Mouse (Mus musculus): ENCODE results near the gene Tecpr2. TPM values are rescaled to one million over a fixed set of nuclear protein-coding genes. Genes with fewer than 3 reads are reported as not detected.

Gene Tecpr2
- total RNA-seq (2014; rRNA removed) (22.9 and 23.6 TPM in 2 replicates), polyA plus RNA-seq (2015; fragmentation: Nextera tagmentation; extraction: Ambion mirVana) (4.8 and 4.9 TPM in 2 replicates)

DNA sequence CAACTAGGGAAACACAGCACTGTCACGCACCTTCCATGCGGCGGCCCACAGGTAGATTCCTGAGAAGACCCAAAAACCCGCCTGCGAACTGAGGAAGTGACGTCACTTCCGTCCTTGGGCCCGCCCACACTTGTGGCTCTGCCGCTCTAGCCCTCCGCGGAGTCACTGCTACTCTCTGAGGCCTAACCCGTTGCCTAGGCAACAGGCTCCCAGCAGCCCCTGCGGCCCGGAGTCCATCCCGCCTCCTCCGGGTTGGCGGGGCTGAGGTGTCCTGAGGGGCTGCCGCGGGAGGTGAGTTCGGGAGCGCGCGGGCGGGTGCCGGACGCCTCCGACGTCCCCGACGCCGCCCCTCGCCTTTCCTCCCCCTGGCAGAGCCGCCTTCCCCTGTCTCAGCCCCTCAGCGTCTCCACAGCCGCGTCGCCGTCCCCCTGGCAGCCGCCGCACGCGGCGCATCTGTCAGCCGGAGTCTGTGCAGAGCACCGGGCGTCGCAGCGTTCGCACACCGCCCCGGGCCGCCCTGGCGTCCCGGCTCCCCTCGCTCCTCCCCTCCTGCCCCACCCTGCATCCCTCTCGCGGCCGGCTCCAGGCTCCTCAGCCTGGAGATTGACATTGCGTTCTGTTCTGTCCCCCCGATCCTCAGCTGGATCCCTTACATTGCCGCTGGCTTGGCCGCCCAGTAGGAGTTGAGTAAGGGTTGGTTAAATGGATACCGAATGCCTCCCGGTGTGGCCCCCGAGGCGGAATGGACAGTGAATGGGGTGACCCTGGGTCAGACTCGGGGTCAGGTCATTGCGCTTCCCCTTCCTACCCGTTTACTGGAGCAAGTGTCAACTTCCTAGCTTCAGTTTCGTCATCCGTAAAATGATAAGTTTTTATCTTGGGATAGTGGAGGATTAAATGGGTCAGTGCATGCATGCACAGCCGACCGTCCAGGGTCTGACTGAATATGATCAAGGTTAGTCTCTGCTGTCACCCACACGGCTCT, at the start of gene Tecpr2, which contains the start of gene Cinp:
Tecpr2 (plus strand) TSS at position 229 of the 985 bp plus-strand sequence.
Cinp (minus strand) TSS at position 110 of the 985 bp plus-strand sequence.
- TF ChIP-seq CTCF (IDR thresholded peaks at IDR 0.05) = no peak

DNA sequence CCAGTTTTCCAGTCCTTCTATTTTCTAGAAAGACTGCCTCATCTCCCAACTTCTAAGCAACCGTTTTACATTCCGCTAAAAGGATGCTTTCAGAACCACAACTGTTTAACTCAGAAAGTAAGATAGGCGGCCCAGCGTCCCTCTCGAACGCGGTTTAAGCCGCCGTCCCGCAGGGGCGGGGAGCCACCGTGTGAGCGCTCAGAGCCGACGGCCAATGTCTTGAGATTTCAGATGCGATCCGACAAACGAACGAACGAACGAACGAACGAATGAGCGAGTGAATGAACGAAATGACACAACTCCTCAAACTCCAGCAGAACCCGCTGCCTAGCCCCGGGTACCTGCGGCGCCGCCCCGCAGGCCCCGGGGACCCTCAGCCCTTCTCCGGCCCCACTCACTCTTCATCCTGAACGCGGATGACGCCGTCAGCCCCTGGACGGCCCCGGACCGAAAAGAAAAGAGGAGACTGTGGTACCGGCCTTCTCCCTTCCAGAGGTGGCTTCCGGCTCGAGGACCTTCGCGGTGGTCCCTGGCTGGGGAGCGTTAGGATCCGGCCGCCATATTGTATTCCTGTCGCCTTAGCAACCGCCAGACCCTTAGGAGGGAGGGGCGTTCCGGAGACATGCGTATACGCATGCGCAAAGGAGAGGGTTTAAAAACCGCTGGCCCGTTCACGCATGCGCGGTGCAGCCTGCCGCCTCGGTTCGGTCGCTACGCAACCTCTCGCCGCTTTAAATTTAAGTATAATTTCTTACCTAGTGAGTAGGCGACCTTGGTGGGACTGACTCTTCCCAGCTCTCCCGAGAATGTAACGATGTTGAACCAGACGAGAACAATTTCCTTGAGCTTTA, 48.5 kb upstream of the Tecpr2 start, which contains the start of gene Mok:
Mok (minus strand) TSS at position 592 of the 851 bp plus-strand sequence.
- under 1% methylated on average over 70 of the region's 71 CpGs for WGBS
- peaks cover 13% of the 10 kb centered on the region; the same call in 1 of the 2 replicates for H3K27me3 ChIP-seq (ENCODE audit: insufficient read depth, low read length)
- H3K9me3 ChIP-seq (ENCODE audit: low read length) = no peaks in the 10 kb centered on the region
- peak within 1 kb of the TSS; percentile 57 for H3K9ac ChIP-seq (replicated peaks; ENCODE audit: low read length, poor library complexity, severe bottlenecking)
- DNase-seq (ENCODE audit: low spot score) (peak; percentile 97), ATAC-seq (ENCODE audit: low FRiP score) (peak; percentile 82)
- peak within 1 kb of the TSS; percentile 66 for H3K4me3 ChIP-seq (ENCODE audit: low read depth, low read length)
- H3K4me2 ChIP-seq (ENCODE audit: low read depth, low read length, poor library complexity, severe bottlenecking) = peak within 1 kb of the TSS; percentile 60
- 0 out of 2 replicates have a peak within 1 kb of the TSS, but pooled peaks have one; percentile 59 for H3K27ac ChIP-seq (ENCODE audit: low read depth, low read length)
- H3K36me3 ChIP-seq (ENCODE audit: insufficient read depth, low read length) = no peaks in the 10 kb centered on the region
- H3K4me1 ChIP-seq (ENCODE audit: insufficient read depth, low read length) = 0 out of 2 replicates have a peak, but pooled peaks cover 6% of the 10 kb centered on the region
- TF ChIP-seq CTCF (IDR thresholded peaks at IDR 0.05) = no peak

More for the DNA sequence above, at the start of gene Tecpr2, which contains the start of gene Cinp:
- peak; percentile 99 for ATAC-seq (ENCODE audit: low FRiP score)
- Histone ChIP-seq H3K4me2 (ENCODE audit: low read depth, low read length, poor library complexity, severe bottlenecking) (peak within 1 kb of the TSS; percentile 91), H3K27me3 (ENCODE audit: insufficient read depth, low read length) (no peaks in the 10 kb centered on the region), H3K4me3 (ENCODE audit: low read depth, low read length) (peak within 1 kb of the TSS; percentile 56), H3K27ac (ENCODE audit: low read depth, low read length) (peak within 1 kb of the TSS; percentile 74), H3K9ac (replicated peaks; ENCODE audit: low read length, poor library complexity, severe bottlenecking) (peak within 1 kb of the TSS; percentile 64), H3K9me3 (ENCODE audit: low read length) (no peaks in the 10 kb centered on the region), H3K4me1 (ENCODE audit: insufficient read depth, low read length) (0 out of 2 replicates have a peak, but pooled peaks cover 6% of the 10 kb centered on the region), H3K36me3 (ENCODE audit: insufficient read depth, low read length) (no peaks in the 10 kb centered on the region)
- whole genome bisulfite sequencing = under 1% methylated on average over 64 of the region's 74 CpGs
- peak; percentile 100 for DNase-seq (ENCODE audit: low spot score)

DNA sequence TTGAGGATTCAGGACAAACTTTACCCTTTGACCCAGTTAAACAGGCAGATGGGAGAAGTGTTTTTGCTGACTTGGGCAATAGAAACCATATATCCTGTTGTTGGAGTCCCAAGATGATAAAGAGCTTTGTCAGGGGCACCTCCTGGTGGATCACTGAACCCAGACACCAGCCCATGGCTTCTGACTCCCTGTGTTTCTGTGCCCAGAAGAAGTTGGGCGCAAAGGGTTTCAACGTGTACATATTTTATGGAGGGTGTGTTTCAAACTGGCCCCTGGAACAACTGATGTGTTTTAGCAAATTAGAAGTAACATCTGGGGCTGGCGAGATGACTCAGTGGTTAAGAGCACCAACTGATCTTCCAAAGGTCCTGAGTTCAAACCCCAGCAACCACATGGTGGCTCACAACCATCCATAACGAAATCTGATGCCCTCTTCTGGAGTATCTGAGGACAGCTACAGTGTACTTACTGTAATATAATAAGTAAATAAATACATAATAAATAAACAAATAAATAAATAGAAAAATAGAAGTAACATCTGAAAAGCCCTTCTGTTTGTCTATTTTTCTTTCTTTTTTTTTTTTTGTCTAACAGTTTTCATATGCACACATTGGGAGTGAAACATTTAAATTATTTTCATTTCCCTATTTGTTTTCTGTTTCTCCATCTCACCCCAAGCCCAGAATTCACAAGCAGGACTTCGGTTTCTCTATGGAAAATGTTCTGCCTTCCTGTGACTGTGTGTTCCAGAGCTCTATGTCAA, 47.2 kb upstream of the Tecpr2 start:
- no peak for ATAC-seq (ENCODE audit: low FRiP score)

DNA sequence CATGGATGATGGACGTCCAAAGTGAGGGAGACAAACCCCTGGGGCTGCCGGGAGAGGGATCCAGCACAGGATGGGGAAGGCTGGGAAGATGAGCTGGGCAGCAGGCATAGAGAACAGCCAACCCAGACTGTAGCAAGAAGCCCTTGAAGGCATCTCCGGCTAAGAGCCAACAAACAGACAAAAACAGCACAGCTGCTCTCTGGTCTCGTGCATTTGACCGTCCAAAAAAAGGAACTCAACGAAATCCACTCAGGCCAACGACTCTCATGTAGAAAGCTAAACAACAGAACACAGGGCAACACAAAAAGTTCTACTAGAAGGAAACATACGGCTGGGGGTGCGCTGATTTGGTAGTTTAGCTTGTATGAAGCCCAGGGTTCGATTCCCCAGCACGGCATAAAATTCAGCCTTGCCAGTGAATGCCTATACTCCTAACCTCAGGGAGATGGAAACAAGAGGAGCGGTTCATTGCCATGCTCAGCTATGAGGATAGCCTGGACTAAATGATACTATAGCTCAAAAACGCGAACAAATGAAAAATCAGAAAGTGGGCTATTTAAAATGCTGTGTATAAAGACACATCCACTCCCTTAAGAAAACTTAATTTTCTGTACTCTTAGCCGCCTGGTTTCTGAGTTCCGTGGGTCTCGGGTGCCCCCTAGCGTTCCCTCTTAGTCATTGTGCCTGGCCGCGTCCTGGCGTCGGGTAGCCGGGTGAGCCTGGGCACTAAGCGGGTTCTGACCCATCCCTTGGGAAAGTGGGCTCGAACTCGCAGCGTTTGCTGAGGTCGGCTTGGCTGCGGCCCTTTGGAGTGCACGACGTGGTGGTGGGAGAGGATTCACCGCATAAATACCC, 45.6 kb upstream of the Tecpr2 start:
- Histone ChIP-seq H3K4me3 (ENCODE audit: low read depth, low read length) (peak overlapping the region; percentile 25), H3K4me2 (ENCODE audit: low read depth, low read length, poor library complexity, severe bottlenecking) (peak overlapping the region; percentile 43), H3K27me3 (ENCODE audit: insufficient read depth, low read length) (peaks cover 20% of the 10 kb centered on the region; the same call in 1 of the 2 replicates), H3K9ac (replicated peaks; ENCODE audit: low read length, poor library complexity, severe bottlenecking) (no peak overlapping the region), H3K9me3 (ENCODE audit: low read length) (no peaks in the 10 kb centered on the region), H3K4me1 (ENCODE audit: insufficient read depth, low read length) (0 out of 2 replicates have a peak, but pooled peaks cover 3% of the 10 kb centered on the region), H3K27ac (ENCODE audit: low read depth, low read length) (no peak overlapping the region), H3K36me3 (ENCODE audit: insufficient read depth, low read length) (no peaks in the 10 kb centered on the region)
- DNase-seq (ENCODE audit: low spot score) = peak; percentile 82
- WGBS = 18% methylated on average over 32 of the region's 32 CpGs
- TF ChIP-seq CTCF (IDR thresholded peaks at IDR 0.05) = peak; percentile 92
- no peak for ATAC-seq (ENCODE audit: low FRiP score)

More for the DNA sequence above, 47.2 kb upstream of the Tecpr2 start:
- Histone ChIP-seq H3K4me3 (ENCODE audit: low read depth, low read length) (no peak overlapping the region), H3K27me3 (ENCODE audit: insufficient read depth, low read length) (peaks cover 20% of the 10 kb centered on the region; the same call in 1 of the 2 replicates), H3K9ac (replicated peaks; ENCODE audit: low read length, poor library complexity, severe bottlenecking) (no peak overlapping the region), H3K4me2 (ENCODE audit: low read depth, low read length, poor library complexity, severe bottlenecking) (no peak overlapping the region), H3K4me1 (ENCODE audit: insufficient read depth, low read length) (0 out of 2 replicates have a peak, but pooled peaks cover 5% of the 10 kb centered on the region), H3K36me3 (ENCODE audit: insufficient read depth, low read length) (no peaks in the 10 kb centered on the region), H3K9me3 (ENCODE audit: low read length) (no peaks in the 10 kb centered on the region), H3K27ac (ENCODE audit: low read depth, low read length) (no peak overlapping the region)
- TF ChIP-seq CTCF (IDR thresholded peaks at IDR 0.05) = no peak
- no peak for DNase-seq (ENCODE audit: low spot score)
- WGBS = 69% methylated on average over 5 of the region's 5 CpGs
